Mouse (Mus musculus) c-Kit-negative CD71-positive TER-119-positive erythroid progenitor cells, embryonic 14.5 days (primary cell): ENCODE results near the gene Bhlhe23.

Experiments used
- DNase-seq: peaks from one replicate; pipeline ENCODE4 v3.0.0-alpha.2; 2013; ENCODE audit warnings: low read depth, low spot score

The Bhlhe23 gene

DNA sequence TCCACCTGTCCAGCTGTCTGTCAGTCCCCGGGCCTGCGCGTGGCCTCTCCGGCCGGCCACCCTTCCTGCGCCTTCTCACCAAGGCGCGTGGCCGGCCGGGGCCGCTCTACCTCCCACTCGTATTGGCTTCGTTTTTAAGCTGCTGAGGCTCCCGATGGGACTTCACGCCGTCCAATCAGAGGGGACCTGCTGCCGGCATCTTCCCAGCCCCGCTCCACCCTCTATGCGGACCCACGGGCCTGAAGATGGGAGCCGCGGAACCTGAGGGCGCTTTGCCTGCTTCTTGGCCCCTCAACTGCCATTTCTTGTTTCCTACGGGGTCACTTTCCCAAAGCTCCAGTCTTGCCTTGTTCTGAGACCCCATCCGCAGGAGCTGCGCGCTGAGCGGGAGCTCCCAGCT, at the start of gene Bhlhe23:
Bhlhe23 (minus strand) TSS at position 108 of the 400 bp plus-strand sequence.
- DNase-seq: no peak

DNA sequence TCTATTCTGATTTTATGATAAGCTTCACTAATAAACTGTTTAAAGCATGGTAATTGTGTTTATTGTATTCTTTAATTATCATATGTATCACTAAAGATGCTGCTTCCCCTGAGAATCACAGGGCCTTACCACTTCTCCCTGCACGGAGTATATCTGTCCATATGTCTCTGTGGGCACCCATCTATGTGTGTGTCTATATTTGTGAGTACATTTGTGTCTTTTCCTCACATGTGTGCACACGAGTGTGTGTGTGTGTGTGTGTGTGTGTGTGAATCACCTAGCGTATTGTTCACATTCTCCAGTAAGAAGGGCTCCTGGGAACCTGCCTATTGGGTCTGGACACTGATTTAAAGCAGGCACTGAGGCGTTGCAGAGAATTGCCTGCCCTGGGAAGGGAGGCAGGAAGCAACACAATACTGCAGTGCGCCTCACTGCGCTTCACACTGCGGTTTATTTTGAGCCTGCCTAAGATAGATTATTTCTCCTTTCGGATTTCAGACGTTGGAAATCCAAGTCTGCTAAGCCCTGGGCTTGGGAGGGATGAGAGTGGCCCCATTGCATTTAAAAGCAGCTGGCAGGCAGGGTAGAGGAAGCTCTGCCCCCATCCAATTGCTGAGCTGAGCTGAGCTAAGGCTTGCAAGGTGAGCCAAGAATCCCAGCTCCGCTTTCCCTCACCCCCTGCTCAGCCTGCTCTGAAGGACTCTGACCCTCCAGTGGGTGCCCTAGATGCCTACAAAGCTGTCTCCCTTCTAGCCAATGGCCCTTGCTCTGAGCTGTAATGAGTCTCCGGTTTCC, 48.6 kb upstream of the Bhlhe23 start:
- no peak for DNase-seq

DNA sequence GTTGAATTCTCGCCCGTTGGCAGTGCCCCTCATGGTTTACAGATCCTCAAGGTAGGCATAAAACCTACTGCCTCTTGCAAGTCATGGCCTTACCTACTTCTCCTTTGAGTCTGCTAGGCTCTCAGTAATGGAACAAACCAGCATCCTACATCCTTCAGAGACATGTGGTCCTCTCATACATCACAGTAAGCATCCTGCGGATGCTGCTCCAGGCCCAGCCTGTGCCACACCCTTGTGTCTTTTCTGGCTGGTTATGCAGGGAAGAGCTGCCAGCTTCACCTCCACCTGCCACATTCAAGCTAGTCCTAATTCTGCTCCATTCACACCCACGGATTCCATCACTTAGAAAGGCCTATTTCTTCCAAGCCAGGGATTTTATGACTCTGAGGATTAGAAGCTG, 48.0 kb upstream of the Bhlhe23 start:
- DNase-seq: no peak

DNA sequence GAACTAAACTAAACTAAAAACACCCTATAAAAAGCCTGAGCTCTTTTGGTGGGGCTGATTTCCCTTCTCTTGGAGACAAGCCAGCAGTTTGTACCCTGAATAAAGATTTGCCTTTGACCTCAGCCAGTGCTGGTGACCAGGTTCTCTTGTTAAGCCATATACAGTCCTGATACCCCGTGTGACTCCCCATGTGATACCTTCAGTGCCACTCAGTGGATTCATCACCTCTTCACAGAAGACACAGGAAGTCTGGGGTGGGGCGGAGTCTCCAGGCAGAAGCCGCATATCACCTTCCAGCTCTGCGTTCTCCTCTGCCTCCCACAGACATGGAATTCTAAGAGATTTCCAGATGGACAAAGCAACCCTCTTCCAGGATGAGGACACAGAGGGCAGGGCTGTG, 47.4 kb upstream of the Bhlhe23 start:
- no peak for DNase-seq

DNA sequence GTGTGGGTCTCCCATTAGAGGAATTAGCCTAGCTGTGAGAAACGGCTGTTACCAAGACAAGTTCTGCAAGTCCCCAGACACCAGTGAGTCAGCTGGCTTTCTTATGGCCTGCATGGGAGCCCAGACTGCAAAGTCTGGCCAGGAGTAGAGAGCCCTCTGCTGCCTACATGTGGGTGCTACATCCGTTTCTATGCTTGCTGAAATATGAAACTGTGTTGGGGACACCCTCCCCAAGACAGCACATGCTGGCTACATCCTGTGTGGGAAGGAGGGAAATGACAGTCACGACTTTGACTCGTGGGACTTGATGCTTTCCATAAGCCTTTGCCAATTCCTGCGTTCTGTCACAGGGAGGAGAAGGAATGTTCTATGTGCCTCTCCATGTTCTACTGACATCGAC, 45.8 kb upstream of the Bhlhe23 start:
- no peak for DNase-seq

DNA sequence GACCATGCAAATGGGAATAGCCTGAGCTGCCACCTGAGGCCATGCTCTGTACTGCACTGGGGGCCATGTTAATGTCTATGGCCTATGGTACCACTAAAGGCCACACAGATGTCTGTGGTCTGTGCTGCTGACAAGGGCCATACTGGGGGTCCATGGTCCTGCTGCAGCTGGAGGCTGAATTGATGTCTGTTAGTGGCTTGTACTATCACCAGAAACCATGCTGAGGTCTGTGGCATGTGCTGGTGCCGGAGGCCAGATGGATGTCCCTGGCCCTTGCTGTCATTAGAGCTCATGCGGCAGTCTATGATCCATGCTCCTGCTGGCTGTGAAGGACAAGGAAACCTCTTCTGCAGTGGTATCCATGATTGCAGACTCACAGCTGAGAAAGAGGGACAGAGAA, 42.8 kb upstream of the Bhlhe23 start:
- no peak for DNase-seq

DNA sequence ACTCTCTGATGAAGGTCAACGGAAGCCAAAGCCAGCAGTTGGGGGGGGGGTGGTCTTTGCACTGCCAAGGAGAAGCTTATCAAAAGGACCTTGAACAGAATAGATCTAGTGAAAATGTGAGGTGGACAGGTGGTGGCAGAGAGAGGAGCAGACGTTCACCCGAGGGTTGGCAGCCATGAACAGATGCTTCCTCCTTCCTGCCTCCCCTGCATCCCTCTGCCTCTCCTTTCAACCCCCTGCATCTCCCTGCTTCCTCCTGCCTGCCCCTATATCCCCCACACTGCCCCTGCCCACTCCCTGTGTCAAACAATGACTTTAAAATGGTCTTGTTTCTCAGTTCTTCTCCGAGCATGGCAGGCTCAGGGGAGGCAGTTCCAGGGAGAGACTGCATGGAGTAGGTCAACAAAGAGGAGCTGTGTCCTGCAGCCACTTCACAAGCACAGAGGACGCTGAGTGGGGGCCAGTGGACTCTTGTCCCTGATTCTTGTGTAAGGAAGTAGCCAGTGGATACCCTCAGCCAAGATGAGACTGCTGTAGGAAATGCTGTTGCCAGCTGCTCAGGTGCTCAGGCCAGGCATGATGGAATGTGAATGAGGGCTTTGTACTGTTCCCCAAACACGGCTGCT, 39.9 kb upstream of the Bhlhe23 start:
- DNase-seq: no peak

DNA sequence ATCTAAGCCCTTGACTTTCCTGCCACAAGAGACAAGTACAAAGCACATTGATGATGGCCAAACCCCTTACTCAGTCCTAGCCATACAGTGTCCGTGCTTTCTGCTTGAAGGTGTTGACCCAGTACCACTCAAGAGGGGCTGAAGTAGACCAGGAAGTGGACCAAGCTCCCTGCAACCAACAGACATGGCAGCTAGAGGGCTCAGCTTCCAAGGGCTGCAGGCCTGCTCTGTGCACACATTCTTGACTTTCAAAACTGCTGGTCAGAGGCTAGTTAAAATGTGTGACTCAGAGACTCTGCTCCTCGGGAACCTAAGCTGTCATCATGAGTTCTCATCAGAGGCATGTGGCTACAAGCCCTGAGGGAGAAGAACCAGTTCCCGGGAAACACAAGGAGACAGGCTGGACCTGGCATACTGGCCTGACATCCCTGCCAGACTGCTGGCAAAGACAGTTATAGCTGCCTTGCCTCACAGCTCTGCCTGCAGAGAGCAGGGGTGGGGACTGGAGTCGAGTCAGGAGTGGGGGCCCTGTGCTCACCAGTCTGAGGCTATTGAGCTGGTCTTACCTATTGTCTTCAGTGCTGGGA, 37.4 kb upstream of the Bhlhe23 start:
- no peak for DNase-seq

DNA sequence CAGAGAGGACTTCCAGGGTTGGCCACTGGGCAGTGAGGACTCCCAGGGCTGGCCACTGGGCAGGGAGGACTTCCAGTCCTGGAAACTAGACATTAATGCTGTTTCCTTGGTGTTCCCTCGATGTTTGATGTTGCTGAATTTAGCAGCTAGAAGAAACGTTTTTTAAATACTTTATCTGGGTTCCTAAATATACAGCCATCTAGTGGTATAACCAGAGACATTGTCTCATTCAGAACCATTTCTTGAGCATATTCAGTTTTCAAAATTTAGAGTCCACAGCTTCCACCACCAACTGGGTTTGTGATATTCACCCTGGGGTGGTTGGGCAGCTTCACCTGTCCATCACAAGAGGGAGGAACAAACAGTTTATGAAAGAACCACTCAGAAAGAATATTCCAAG, 34.3 kb upstream of the Bhlhe23 start:
- DNase-seq: no peak

DNA sequence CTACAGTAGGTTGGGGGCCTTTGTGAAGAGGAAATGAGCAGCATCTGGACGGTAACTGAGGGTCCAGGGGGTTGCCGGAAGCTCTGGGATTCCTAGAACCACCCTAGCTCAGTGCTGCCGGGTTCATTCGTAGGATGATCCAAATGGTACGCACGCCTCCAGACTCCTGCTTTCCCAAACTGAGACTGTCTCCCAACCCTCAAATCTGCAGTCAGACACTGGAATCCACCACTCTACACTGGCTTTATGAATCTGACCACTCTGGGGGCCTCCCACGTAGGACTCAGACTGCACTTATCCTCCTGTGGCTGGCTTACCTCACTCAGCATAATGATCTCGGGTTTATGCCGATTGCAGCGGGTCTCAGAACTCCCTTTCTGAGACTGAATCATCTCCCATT, 32.8 kb upstream of the Bhlhe23 start:
- no peak for DNase-seq

DNA sequence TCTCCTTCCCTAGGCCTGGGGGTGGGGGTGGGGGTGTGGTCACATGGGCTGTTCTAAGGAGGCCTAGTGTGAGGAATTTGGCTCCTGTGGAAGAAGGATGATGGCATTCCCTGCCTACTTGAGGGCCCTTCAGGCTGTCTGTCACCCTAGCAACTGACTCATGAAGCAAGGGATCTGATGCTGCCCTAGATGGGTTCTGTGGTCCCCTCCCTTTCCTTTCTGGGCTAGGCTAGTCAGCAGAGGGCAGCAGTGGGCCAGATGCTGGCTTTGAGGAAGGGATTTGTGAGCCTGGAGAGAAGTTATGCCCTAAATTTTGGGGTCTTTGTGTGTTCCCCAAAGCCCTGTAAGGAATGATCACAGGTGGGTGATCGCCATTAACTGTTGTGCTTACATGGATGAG, 29.3 kb upstream of the Bhlhe23 start:
- no peak for DNase-seq

DNA sequence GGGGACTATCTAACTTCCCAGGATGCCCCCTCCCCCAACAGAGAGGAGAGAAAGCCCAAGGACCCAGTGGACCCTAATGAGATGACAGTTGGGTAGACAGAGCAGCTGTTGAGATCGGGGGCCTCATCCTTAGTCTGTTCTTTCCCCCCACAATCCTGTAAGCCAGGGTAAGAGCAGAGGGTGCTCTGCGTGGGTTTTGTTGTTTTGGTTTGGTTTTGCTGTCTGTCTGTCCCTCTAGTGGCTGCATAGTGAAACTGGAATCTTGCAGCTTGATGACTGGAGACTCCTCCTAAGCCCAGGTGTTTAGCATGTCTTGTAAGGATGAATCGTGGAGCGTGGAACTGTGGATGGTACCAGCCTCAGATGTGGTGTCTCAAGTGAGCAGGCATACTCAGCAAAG, 19.3 kb upstream of the Bhlhe23 start:
- DNase-seq: no peak

DNA sequence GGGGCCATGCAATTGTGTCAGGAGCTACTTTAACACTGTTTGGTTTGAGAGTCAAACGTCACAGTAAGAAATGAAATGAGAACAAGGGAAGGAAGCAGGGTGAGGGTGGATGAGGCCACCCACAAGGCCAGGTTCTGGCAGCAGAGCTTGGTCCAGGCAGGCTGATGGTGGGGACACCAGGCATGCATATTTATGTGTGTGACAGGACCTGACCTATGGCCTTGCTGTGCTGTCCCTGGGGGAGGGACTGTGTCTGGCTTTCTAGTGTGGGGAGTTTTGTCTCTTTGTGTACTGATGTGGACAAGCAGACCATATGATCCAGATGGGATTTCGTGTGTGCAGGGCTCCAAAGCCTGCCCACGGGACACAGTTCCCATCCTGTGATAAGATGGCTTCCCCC, 18.9 kb upstream of the Bhlhe23 start:
- no peak for DNase-seq

DNA sequence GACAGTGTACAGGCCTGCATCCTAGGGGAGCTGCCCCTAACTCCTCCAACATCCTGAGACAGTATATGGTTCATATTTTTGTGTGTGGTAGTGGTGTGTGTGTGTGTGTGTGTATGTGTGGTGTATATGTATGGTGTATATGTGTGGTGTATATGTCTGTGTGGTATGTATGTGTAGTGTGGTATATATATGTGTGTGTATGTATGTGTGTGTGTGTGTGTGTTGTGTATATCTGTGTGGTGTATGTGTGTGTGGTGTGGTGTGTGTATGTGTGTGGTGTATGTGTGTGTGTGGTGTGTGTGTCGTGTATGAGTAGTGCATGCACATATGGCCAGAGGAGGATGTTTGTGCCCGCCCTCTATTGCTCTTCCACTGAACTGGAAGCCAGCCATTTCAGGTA, 17.7 kb upstream of the Bhlhe23 start:
- DNase-seq: no peak

DNA sequence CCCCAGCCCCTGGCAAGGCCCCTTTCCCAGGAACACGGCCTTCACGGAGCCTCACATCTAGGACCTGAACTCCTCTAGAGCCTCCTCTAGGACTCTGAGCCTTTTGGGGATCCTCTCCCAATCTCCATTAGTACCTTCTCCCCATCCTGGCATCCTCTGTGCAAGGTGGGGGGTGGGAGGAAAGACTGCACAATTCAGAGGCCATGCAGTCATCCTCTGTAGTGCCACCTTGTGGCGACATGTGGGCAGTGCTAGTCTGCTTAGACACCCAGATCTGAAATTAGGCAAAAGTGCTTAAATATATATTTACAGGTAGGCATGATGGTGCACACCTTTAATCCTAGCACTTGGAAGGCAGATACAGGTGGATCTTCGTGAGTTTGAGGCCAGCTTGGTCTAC, 15.0 kb upstream of the Bhlhe23 start:
- no peak for DNase-seq

DNA sequence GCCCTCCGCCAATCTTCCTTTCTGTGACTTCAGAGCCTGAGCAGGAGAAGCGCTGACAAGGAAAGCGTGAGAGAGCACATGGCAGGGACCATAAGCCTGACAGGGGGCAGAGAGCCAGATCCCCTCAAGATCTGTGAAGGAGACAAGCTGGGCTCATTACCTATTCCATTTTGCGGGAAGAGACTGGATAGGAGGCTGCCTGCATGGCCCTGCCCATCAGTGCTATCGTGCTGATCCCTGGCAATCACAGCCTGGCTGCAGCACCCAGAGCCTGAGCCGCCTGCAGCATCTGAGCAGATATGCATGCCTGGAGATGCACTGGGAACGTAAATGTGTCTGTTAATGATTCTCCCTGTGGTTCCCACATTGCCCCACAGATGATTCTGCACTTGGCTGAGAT, 12.1 kb upstream of the Bhlhe23 start:
- no peak for DNase-seq

DNA sequence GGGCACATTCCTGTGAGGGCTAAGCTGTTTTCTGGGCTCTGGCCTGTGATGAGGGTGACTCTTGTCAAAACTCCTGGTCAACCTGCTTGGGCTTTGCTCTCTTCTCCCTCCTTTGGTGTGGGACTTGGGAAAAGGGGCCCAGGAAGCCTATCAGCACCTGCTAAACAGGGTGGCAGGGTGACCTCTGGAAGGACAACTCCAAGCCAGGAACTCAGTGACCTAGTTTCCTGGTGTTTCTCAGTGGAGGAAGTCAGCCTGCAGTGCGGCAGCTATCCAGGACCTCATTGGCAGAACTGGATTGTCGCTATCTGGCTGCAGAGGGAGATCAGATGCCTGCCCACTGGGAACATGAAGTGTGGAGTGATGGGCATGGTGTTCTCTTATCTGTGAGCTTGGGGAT, 11.7 kb upstream of the Bhlhe23 start:
- DNase-seq: no peak

DNA sequence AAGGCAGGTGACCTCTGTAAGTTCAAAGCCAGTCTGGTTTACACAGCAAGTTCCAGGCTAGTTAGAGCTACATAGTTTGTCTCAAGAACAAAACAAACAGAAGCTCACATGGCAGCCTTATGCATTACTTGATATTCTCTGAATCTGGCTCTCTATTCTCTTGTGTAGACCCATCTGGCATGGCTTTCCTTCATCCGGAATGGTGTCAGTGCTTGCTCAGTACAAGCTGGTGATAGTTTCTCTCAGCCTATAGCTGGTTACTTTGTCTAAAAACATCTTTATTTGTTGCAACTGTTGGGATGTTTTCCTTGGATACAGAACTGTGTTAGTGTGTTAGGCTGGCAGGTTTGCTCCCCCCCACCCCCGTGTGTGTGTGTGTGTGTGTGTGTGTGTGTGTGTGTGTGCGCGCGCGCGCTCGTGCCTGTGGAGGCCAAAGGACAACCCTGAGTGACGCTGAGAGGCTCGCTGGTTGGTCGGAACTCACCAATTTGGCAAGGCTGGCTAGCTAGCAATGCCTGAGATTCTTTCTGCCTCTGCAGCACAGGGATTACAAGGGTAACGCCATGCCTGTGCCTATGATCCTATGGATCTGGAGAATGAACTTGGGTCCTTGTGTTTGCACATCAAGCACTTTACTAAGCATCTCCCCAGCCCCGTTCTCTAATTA, 11.0 kb upstream of the Bhlhe23 start:
- no peak for DNase-seq

DNA sequence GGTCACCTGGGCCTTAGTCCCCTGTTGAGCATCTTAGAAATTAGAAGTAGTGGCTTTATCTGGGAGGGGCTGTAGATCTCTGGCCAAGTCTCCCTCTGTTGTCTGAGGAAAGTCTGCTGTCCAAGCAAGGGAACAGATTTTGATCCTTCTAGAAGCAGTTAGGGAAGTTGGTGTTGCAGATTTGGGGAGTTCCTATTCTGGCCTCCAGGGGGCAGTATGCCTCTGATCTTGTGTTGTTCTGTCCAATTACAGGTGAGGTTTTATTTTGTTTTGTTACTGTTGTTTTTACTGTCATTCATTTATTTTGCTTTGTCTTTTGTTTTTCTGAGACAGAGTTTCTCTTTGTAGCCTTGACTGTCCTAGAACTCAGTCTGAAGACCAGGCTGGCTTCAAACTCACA, 10.0 kb upstream of the Bhlhe23 start:
- DNase-seq: peak; percentile 36

DNA sequence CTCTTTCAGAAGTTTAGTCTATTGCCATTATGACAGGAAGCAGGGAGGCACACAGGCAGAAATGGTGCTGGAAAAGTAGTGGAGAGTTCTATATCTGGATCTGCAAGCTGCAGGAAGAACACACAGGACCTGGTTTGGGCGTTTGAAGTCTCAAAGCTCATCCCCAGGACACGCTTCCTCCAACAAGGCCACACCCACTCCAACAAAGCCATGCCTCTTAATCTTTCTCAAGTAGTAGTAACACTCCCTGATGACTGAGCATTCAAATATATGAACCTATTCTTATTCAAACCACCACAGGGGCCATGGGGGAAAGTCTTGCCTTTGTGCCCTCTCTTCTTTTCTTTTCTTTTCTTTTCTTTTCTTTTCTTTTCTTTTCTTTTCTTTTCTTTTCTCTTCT, 3.6 kb upstream of the Bhlhe23 start:
- no peak for DNase-seq

DNA sequence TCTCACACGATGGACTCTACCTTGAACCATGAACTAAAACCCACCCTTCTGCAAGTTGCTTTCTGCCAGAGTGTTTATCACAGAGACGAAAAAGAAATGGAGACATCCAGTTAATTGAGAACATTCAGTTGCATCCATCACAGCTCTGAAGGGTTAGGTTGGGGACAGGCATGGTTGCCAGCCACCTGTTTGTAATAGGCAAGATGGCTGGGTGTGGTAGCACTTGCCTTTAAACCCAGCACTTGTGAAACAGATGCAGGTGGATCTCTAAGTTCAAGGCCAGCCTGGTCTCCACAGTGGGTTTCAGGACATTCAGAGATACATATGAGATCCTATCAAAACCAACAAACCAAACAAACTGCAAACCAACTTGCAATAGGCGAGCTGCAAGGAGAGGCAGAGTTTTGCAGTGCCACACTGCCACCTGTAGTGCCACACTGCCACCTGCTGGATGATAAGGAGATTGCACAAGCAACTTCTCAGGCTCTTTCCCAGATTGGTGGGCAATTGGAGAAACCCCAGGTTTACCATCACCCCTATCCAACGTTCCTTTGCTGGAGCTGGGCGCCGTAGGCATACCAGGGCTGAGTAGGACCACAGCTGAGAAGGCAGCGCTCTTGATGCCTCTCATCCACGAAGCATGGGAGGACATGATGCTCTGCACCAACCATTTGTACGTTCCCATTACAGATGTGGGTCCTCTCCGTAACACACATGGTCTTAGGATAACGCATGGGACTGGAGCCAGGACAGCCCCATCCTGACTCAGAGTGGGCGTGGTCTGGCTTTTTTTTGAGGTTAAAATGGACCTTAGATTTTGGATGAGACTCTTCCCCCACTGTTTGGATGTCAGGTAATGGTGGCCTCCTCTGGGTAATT, 2.8 kb upstream of the Bhlhe23 start:
- peak; percentile 20 for DNase-seq

DNA sequence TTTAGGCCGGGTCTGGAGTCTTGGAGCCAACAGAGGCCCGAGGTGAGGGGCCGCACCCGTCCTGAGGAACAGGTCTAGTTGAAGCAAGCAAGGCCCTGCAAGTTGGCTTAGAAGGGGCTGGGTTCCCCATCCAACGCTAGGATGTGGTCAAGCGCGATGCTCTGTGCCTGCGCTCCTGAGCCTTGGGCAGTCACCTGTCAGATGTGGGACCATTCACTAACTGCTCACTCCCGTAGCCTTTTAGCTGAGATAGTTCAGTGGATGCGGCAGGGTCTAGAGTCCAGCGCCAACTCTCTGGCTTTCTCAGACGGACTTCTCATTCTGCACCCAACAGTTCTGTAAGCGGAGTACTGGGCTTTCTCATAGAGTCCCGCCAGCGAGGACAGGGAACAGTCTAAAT, 1.1 kb downstream of the Bhlhe23 start:
- no peak for DNase-seq
